Comparison of ENCODE assay signal across 8 mouse cellular contexts in genomic region chr8:90794990-90795861, GRCm38 (mm10). TPM values are rescaled to one million over a fixed set of nuclear protein-coding genes. Genes with fewer than 3 reads are reported as not detected.
A peak's percentile ranks its signal among the peaks of the same experiment; 100 is the strongest.
DNase-seq lines count a peak whose midpoint lies in the region; ATAC-seq and TF ChIP-seq lines count a peak whose summit lies in the region.

No protein-coding gene starts in this region.

- H3K27ac ChIP-seq in intestine, postnatal 0 days (ENCODE audit: low read depth, low read length) = no peak overlapping the region
- no peak overlapping the region for H3K27ac ChIP-seq in limb, embryonic 14.5 days (replicated peaks; ENCODE audit: low read depth, low read length)
- H3K27ac ChIP-seq in midbrain, embryonic 15.5 days = no peak overlapping the region
- no peak overlapping the region; the same call in 1 of the 2 replicates for H3K27ac ChIP-seq in stomach, embryonic 14.5 days (ENCODE audit: low read length)

- peak; percentile 96 for ATAC-seq in common myeloid progenitor, adult 5-6 weeks (replicated peaks; ENCODE audit: low read depth, poor library complexity, severe bottlenecking)
- ATAC-seq in intestine, postnatal 0 days = peak; percentile 74
- ATAC-seq in limb, embryonic 14.5 days (ENCODE audit: low FRiP score, low read depth) = peak; percentile 74; the same call in 1 of the 2 replicates
- no peak; the same call in 1 of the 2 replicates for ATAC-seq in midbrain, embryonic 15.5 days (replicated peaks)
- ATAC-seq in stomach, embryonic 14.5 days (ENCODE audit: insufficient number of reproducible peaks, insufficient read depth, low FRiP score, low read depth) = peak; percentile 72; the same call in 1 of the 2 replicates

- WGBS in intestine, postnatal 0 days = 11% methylated on average over 12 of the region's 12 CpGs
- 8% methylated on average over 12 of the region's 12 CpGs for WGBS in limb, embryonic 14.5 days
- 11% methylated on average over 12 of the region's 12 CpGs for WGBS in midbrain, embryonic 15.5 days
- WGBS in stomach, embryonic 14.5 days = 8% methylated on average over 12 of the region's 12 CpGs

- peaks cover 2% of the 10 kb centered on the region; the same call in 1 of the 2 replicates for H3K4me1 ChIP-seq in intestine, postnatal 0 days (replicated peaks; ENCODE audit: control insufficient read depth, insufficient read depth, low read length)
- 0 out of 2 replicates have a peak, but pooled peaks cover 7% of the 10 kb centered on the region for H3K4me1 ChIP-seq in limb, embryonic 14.5 days (ENCODE audit: control insufficient read depth, insufficient read depth, low read length)
- H3K4me1 ChIP-seq in midbrain, embryonic 15.5 days = peaks cover 13% of the 10 kb centered on the region
- 0 out of 2 replicates have a peak, but pooled peaks cover 4% of the 10 kb centered on the region for H3K4me1 ChIP-seq in stomach, embryonic 14.5 days (ENCODE audit: control insufficient read depth, insufficient read depth, low read length)

- DNase-seq in right cerebral cortex, adult 18-20 months = peak; percentile 35
- DNase-seq in right cerebral cortex, postnatal 36 days (ENCODE audit: low spot score in 2 of 2) = no peak
- DNase-seq in gastrocnemius, postnatal 4 days (ENCODE audit: low spot score in 2 of 2) = peak; percentile 38 to 72
- peak; percentile 74 for DNase-seq in limb, embryonic 14.5 days (ENCODE audit: low spot score)

- no peak overlapping the region for H3K9ac ChIP-seq in intestine, postnatal 0 days (ENCODE audit: low read depth, low read length)
- H3K9ac ChIP-seq in limb, embryonic 14.5 days (ENCODE audit: low read depth, low read length, severe bottlenecking) = no peak overlapping the region; the same call in 1 of the 2 replicates
- H3K9ac ChIP-seq in midbrain, embryonic 15.5 days = no peak overlapping the region
- H3K9ac ChIP-seq in stomach, embryonic 14.5 days (replicated peaks; ENCODE audit: low read depth, low read length) = no peak overlapping the region

- no peaks in the 10 kb centered on the region for H3K9me3 ChIP-seq in intestine, postnatal 0 days (ENCODE audit: control insufficient read depth)
- no peaks in the 10 kb centered on the region for H3K9me3 ChIP-seq in limb, embryonic 14.5 days (ENCODE audit: control insufficient read depth, low read length)
- no peaks in the 10 kb centered on the region for H3K9me3 ChIP-seq in midbrain, embryonic 15.5 days
- no peaks in the 10 kb centered on the region for H3K9me3 ChIP-seq in stomach, embryonic 14.5 days (ENCODE audit: control insufficient read depth, low read depth, low read length)

- H3K4me3 ChIP-seq in intestine, postnatal 0 days (ENCODE audit: low read depth, low read length) = peak overlapping the region; percentile 35
- H3K4me3 ChIP-seq in limb, embryonic 14.5 days (replicated peaks; ENCODE audit: low read length) = peak overlapping the region; percentile 24
- no peak overlapping the region for H3K4me3 ChIP-seq in midbrain, embryonic 15.5 days
- H3K4me3 ChIP-seq in stomach, embryonic 14.5 days (ENCODE audit: low read depth, low read length) = 0 out of 2 replicates have a peak overlapping the region, but pooled peaks have one; percentile 12

- H3K27me3 ChIP-seq in intestine, postnatal 0 days (replicated peaks; ENCODE audit: control insufficient read depth, insufficient read depth, low read length) = no peaks in the 10 kb centered on the region
- no peaks in the 10 kb centered on the region for H3K27me3 ChIP-seq in limb, embryonic 14.5 days (ENCODE audit: control insufficient read depth, insufficient read depth, low read length)
- no peaks in the 10 kb centered on the region for H3K27me3 ChIP-seq in midbrain, embryonic 15.5 days (replicated peaks)
- H3K27me3 ChIP-seq in stomach, embryonic 14.5 days (ENCODE audit: control insufficient read depth, insufficient read depth, low read length) = no peaks in the 10 kb centered on the region

- no peak for TF ChIP-seq POLR2A in limb, embryonic 14.5 days (IDR thresholded peaks at IDR 0.05; ENCODE audit: borderline replicate concordance, extremely low read depth, insufficient read depth, insufficient read length)

- peak overlapping the region; percentile 65 for H3K4me2 ChIP-seq in intestine, postnatal 0 days (replicated peaks; ENCODE audit: low read depth)
- peak overlapping the region; percentile 41 for H3K4me2 ChIP-seq in limb, embryonic 14.5 days (replicated peaks; ENCODE audit: low read depth, low read length, severe bottlenecking)
- H3K4me2 ChIP-seq in midbrain, embryonic 15.5 days = peak overlapping the region; percentile 42
- H3K4me2 ChIP-seq in stomach, embryonic 14.5 days (replicated peaks; ENCODE audit: low read depth, low read length) = peak overlapping the region; percentile 16; the same call in 1 of the 2 replicates

- TF ChIP-seq CTCF in intestine, postnatal 0 days (IDR thresholded peaks at IDR 0.05; ENCODE audit: low read depth) = peak; percentile 82

- H3K36me3 ChIP-seq in intestine, postnatal 0 days (ENCODE audit: control insufficient read depth, insufficient read depth) = no peaks in the 10 kb centered on the region
- H3K36me3 ChIP-seq in limb, embryonic 14.5 days (ENCODE audit: control insufficient read depth, insufficient read depth, low read length) = no peaks in the 10 kb centered on the region
- H3K36me3 ChIP-seq in midbrain, embryonic 15.5 days (replicated peaks) = no peaks in the 10 kb centered on the region
- H3K36me3 ChIP-seq in stomach, embryonic 14.5 days (ENCODE audit: control insufficient read depth, insufficient read depth, low read length) = no peaks in the 10 kb centered on the region

RNA-seq across cellular contexts. Expression of gene Gm19935, which starts 22.0 kb away (rescaled TPM):
- total RNA-seq in common myeloid progenitor, adult 5-6 weeks (2017) = not detected in 2 replicates
- not detected for total RNA-seq in gastrocnemius, postnatal 4 days (2021)
- polyA plus RNA-seq in intestine, postnatal 0 days (2015; fragmentation: Nextera tagmentation; extraction: Ambion mirVana) = 0.16 TPM in 1 of 2 replicates, not detected in the other
- not detected in 2 replicates for polyA plus RNA-seq in limb, embryonic 14.5 days (2012; rRNA removed)
- not detected in 2 replicates for polyA plus RNA-seq in limb, embryonic 14.5 days (2014; fragmentation: Nextera tagmentation; extraction: Ambion mirVana)
- 0.23 and 0.65 TPM in 2 replicates for polyA plus RNA-seq in midbrain, embryonic 15.5 days (2015; fragmentation: Nextera tagmentation; extraction: Ambion mirVana)
- not detected in 2 replicates for polyA plus RNA-seq in stomach, embryonic 14.5 days (2014; fragmentation: Nextera tagmentation; extraction: Ambion mirVana)

RNA-seq across cellular contexts. Expression of gene Chd9, which starts 32.9 kb away (rescaled TPM):
- total RNA-seq in common myeloid progenitor, adult 5-6 weeks (2017) = 57.2 and 83.1 TPM in 2 replicates
- 10 to 100 TPM; 49.8 to 57.6 TPM for total RNA-seq in gastrocnemius, postnatal 4 days (2021)
- polyA plus RNA-seq in intestine, postnatal 0 days (2015; fragmentation: Nextera tagmentation; extraction: Ambion mirVana) = 234 and 236 TPM in 2 replicates
- 97.2 and 127 TPM in 2 replicates for polyA plus RNA-seq in limb, embryonic 14.5 days (2012; rRNA removed)
- polyA plus RNA-seq in limb, embryonic 14.5 days (2014; fragmentation: Nextera tagmentation; extraction: Ambion mirVana) = 143 and 153 TPM in 2 replicates
- 79.5 and 81.7 TPM in 2 replicates for polyA plus RNA-seq in midbrain, embryonic 15.5 days (2015; fragmentation: Nextera tagmentation; extraction: Ambion mirVana)
- polyA plus RNA-seq in stomach, embryonic 14.5 days (2014; fragmentation: Nextera tagmentation; extraction: Ambion mirVana) = 112 and 116 TPM in 2 replicates

Comparison
In these comparisons a context has a peak if more than half of its experiments do, and no peak if none do; other contexts are left out.
1. DNase-seq: peak in right cerebral cortex, adult 18-20 months (single experiment), gastrocnemius, postnatal 4 days (2 of 2) and limb, embryonic 14.5 days (single experiment); none in right cerebral cortex, postnatal 36 days (0 of 2).
2. Peak in every context shown above with its lines, with median percentiles within 50 percentile points of each other: H3K4me2 ChIP-seq.